Mouse (Mus musculus): ENCODE results near the gene Rtn2.
A peak's percentile ranks its signal among the peaks of the same experiment; 100 is the strongest.

DNA sequence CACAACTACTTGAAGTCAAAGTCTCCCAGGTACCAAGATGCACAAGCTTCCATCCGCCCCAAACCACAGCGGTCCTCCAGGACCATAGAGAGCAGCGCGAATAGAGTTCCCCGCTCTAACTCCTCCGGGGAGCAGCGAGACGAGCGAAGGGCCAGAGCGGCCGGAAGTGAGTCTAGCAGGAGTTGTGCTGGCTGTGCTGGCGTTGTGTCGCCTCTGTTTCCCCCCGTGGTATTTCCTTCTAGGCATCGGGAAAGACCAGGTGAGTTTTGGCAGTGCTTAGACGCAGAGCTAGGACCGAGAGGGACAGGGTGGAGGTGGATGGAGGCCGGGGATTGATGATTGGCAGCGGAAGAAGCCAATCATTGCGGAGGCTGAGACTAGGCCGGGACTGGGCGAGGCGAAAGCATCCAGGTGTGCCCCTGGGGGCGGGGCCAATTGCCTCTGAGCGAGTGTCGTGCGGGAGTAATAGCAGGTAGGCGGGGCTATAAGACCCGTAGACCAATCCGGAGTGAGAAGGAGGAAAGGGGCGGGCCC, 62.6 kb downstream of the Rtn2 start:
- TF ChIP-seq ZC3H11A (IDR thresholded peaks at IDR 0.05; ENCODE audit: borderline replicate concordance, low read depth, low read length): no peak
- peak; percentile 79 for TF ChIP-seq HCFC1 (IDR thresholded peaks at IDR 0.05; ENCODE audit: borderline replicate concordance, insufficient read depth, low read length)
- TF ChIP-seq CHD2 (IDR thresholded peaks at IDR 0.05; ENCODE audit: low read depth, low read length): no peak
- no peak for TF ChIP-seq ZNF384 (IDR thresholded peaks at IDR 0.05; ENCODE audit: low read depth, low read length)
